Mouse (Mus musculus) limb, embryonic 10.5 days (tissue): ENCODE measurements around the gene Htra2. TPM values are rescaled to one million over a fixed set of nuclear protein-coding genes. Genes with fewer than 3 reads are reported as not detected.

Source experiments
- DNase-seq: peaks from one replicate; pipeline ENCODE4 v3.0.0-alpha.2; 2017; ENCODE audit warnings: low spot score
- H3K27ac ChIP-seq: fragments of 300-500 bp; sonication (generic); 2 replicates; pipeline ENCODE4 v1.5.1; 2016; ENCODE audit warnings: mild to moderate bottlenecking
- H3K27me3 ChIP-seq: fragments of 300-500 bp; sonication (generic); 2 replicates; pipeline ENCODE4 v1.6.1; 2016; ENCODE audit warnings: low read depth, mild to moderate bottlenecking; ENCODE audit not compliant: poor library complexity, severe bottlenecking
- H3K36me3 ChIP-seq: fragments of 300-500 bp; sonication (generic); 2 replicates; pipeline ENCODE4 v1.6.1; 2016; ENCODE audit warnings: mild to moderate bottlenecking, moderate library complexity
- H3K4me1 ChIP-seq: fragments of 300-500 bp; sonication (generic); 2 replicates; pipeline ENCODE4 v1.6.1; 2016
- H3K4me3 ChIP-seq: fragments of 300-500 bp; sonication (generic); 2 replicates; pipeline ENCODE4 v1.5.1; 2016; ENCODE audit warnings: mild to moderate bottlenecking, moderate library complexity
- H3K9me3 ChIP-seq: fragments of 300-500 bp; sonication (generic); replicated peaks from 2 replicates; pipeline ENCODE4 v1.6.1; 2016; ENCODE audit warnings: mild to moderate bottlenecking
- WGBS: fragments of 180-500 bp; shearing (Covaris S2); methylation state at CpG from one replicate; pipeline ENCODE4 v1.1.7; 2016; 5-methylcytosine and 5-hydroxymethylcytosine counted together
- polyA plus RNA-seq: library from polyadenylated mRNA; unstranded; fragments of >200 nt; fragmentation: Nextera tagmentation; extraction: Ambion mirVana; gene quantifications from 2 replicates; pipeline ENCODE4 v1.2.1, GENCODE M21; 2016

Htra2 gene
- polyA plus RNA-seq, 1 experiment from 2014 or later: 76.2 TPM

DNA sequence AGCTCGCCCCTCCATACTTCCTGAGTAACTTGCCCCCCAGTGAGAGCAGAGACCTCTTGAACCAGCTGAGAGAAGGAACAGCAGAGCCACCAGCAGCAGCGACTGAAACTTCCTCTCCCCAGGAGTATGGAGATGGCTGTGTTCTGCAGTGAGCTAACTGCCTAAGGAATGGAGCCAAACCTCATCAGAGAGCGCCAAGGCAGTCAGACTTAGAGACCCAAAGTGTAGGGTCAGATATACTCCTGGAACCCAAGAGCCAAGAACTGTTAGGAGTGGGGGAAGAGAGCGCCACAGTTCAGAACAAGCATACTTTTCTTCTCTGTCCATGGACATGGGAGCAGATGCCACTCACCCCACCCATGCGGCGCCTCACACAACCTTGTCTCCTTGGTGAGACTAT is 11.4 kb upstream of the Htra2 start:
- 23% methylated on average over 6 of the region's 6 CpGs for WGBS
- Histone ChIP-seq H3K36me3 (no peaks in the 10 kb centered on the region), H3K4me1 (peaks cover 33% of the 10 kb centered on the region), H3K27ac (no peak overlapping the region), H3K9me3 (no peaks in the 10 kb centered on the region), H3K27me3 (peaks cover 100% of the 10 kb centered on the region), H3K4me3 (no peak overlapping the region)
- DNase-seq: no peak

DNA sequence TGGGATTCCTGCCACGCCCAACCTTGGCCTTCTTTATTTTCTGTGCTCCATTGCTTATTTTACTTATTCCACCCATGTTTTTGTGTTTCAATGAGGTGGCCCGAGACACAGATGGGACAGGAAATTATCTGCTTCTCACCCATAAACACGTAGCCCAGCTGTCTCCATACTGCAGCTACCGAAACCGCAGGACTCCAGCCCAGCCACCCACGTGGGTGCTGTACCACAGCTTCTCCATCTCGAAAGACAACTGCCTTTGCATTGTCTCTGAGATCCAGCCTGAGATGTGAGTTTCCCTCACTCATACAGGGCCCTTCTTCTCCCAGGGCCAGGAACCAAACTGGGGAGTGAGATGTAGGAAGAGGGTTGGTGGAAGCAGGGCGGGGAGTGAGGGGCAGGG is 10.9 kb upstream of the Htra2 start:
- DNase-seq: no peak
- H3K27me3 ChIP-seq: peaks cover 100% of the 10 kb centered on the region
- no peaks in the 10 kb centered on the region for H3K36me3 ChIP-seq
- H3K4me3 ChIP-seq: no peak overlapping the region
- no peak overlapping the region for H3K27ac ChIP-seq
- H3K9me3 ChIP-seq: no peaks in the 10 kb centered on the region
- peaks cover 29% of the 10 kb centered on the region for H3K4me1 ChIP-seq
- 46% methylated on average over 8 of the region's 8 CpGs for WGBS

DNA sequence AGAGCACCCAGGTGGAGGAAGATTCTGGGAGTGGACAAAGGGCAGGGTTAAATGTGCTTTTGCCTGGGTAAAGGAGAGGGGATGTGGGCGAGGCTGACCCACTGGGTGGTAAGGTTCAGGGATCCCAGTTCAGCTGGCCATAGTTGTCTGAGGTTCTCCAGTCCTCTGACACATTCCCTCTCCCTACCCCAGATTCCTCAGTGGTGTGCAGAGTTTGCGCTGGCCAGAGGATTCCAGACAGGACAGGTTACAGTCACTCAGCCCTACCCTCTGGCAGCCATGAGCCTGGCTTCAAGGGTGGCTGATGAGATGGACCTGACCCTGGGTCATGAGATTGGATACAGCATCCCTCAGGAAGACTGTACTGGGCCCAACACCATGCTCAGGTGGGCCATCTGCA is 3.7 kb upstream of the Htra2 start:
- Histone ChIP-seq H3K4me1 (peaks cover 27% of the 10 kb centered on the region), H3K4me3 (no peak overlapping the region), H3K27ac (no peak overlapping the region), H3K36me3 (peaks cover 29% of the 10 kb centered on the region), H3K27me3 (peaks cover 55% of the 10 kb centered on the region), H3K9me3 (no peaks in the 10 kb centered on the region)
- DNase-seq: no peak
- 84% methylated on average over 2 of the region's 2 CpGs for WGBS

DNA sequence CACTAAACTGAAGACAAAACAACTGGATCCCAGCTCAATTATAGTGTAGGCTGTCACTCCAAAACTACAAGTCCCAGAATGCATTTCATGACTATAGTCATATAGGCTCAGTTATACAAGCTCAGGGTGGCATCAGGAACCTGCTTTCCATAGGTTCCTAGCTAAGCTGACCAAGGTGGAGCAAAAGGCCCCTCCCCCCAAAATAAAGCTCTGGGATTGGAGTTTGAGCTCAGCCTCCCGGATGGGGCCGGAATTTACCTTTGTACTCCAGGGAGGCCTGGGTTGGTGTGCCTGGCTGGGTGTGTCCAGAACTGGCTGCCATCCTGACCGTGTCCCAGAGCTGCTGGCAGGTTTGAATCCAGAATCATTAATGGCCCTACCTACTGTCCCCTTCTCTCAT is 2.7 kb upstream of the Htra2 start, which contains the start of gene Dqx1:
Gene Dqx1, plus strand, starts transcription at position 55 of the 400 bp plus-strand sequence.
- peaks cover 36% of the 10 kb centered on the region for H3K4me1 ChIP-seq
- H3K4me3 ChIP-seq: no peak within 1 kb of the TSS
- no peaks in the 10 kb centered on the region for H3K9me3 ChIP-seq
- no peak for DNase-seq
- peaks cover 29% of the 10 kb centered on the region for H3K36me3 ChIP-seq
- WGBS: 50% methylated on average over 3 of the region's 3 CpGs
- no peak within 1 kb of the TSS for H3K27ac ChIP-seq
- peaks cover 46% of the 10 kb centered on the region for H3K27me3 ChIP-seq

DNA sequence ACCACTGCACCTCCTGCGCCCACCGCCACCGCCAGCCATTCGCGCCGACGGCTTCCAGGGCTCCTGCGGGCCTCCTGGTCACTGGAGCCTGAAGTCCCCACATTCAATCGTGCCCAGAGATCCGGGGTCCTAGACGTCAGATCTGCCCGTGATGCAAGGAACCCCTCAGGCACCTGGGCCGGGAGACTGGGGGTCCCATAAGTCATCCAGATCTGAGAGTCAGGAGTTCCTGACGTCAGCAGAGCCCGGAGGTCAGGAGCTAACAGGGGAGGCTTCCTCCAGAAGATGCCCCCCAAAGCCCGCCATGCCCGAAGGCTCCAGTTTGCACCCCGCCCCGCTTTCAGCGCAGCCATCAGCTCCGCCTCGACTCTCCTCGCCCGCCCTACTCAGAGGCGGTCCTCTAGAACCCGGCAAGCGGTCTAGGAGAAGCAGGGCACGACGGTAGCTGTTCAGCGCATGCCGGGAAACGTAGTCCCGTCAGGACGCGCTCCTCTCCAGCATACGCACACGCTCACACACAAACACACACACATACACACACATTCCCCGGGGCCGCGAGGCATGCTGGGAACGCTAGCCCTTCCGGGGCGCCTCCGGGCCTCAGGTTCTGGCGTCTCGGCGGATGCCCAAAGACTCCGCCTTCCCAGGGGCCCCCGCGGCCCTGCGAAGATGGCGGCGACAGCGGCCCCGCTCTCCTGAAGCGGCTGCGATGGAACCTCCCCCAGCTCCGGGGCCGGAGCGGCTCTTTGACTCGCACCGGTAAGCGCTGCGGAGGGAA is 810 bp downstream of the Htra2 start, which contains the start of gene Aup1:
Gene Aup1, plus strand, starts transcription at position 448 of the 778 bp plus-strand sequence.
- no peaks in the 10 kb centered on the region for H3K9me3 ChIP-seq
- peaks cover 56% of the 10 kb centered on the region for H3K36me3 ChIP-seq
- H3K27ac ChIP-seq: peak within 1 kb of the TSS; percentile 93
- under 1% methylated on average over 64 of the region's 64 CpGs for WGBS
- peak; percentile 98 for DNase-seq
- H3K4me3 ChIP-seq: peak within 1 kb of the TSS; percentile 99
- peaks cover 10% of the 10 kb centered on the region for H3K27me3 ChIP-seq
- peaks cover 33% of the 10 kb centered on the region for H3K4me1 ChIP-seq

DNA sequence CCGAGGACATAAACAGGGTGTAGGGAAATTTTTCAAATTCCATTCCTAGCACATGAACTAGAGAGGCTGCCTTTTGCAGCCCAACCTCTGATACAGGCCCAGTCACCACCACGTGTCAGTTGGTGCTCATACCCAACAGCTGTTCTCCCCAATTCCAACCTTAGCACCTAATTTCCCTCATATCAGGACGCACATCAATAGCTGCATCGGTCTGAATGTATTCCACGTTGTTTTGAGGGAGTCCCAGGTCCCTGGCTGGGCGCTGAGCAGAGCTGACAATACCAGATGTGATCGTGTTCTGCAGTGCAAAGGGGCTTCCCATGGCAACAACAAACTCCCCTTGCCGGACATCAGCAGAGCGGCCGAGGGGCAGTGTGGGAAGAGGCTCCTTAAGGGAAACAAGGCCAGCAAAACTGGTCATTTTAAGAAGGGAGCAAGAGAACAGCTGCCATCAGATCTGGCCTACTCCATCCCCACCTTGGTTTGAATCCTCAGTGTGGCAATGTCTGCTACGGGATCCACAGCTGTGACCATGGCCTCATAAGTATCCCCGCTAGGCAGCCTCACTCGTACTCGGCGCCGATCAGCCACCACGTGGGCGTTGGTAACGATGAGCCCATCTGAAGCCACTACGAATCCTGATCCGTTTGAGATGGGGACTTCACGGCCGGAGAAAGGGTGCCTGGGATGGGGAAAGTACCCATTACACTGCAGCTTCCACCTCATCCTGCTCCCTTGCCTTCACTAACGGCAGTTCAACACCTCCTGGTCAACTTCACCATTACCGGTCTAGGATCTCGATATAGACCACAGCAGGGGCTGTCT is 1.7 kb downstream of the Htra2 start:
- Histone ChIP-seq H3K9me3 (no peaks in the 10 kb centered on the region), H3K4me1 (peaks cover 33% of the 10 kb centered on the region), H3K4me3 (peak overlapping the region; percentile 99), H3K36me3 (peaks cover 53% of the 10 kb centered on the region), H3K27me3 (peaks cover 3% of the 10 kb centered on the region; the same call in 1 of the 2 replicates), H3K27ac (peak overlapping the region; percentile 93)
- 4% methylated on average over 26 of the region's 26 CpGs for WGBS
- peak; percentile 64 for DNase-seq

DNA sequence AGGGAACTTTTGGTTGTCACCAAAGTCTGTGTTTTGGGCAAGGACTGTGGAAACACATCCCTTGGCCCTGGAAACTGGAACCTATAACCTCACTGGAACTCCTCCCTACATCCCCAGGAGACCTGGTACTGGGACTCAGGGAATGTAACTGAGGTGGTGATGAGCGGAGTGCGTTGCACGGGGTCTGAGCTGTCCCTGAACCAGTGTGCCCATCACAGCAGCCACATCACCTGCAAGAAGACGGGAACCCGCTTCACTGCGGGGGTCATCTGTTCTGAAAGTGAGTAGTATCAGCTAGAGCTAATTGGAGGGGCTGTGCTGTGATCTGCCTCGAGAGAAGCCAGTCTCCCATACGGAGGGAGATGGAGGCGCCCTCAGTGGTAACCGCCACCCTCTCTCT is 5.7 kb downstream of the Htra2 start:
- Histone ChIP-seq H3K27me3 (no peaks in the 10 kb centered on the region), H3K4me3 (no peak overlapping the region), H3K9me3 (no peaks in the 10 kb centered on the region), H3K4me1 (peaks cover 21% of the 10 kb centered on the region), H3K36me3 (peaks cover 27% of the 10 kb centered on the region), H3K27ac (no peak overlapping the region)
- WGBS: 69% methylated on average over 10 of the region's 10 CpGs
- DNase-seq: no peak

DNA sequence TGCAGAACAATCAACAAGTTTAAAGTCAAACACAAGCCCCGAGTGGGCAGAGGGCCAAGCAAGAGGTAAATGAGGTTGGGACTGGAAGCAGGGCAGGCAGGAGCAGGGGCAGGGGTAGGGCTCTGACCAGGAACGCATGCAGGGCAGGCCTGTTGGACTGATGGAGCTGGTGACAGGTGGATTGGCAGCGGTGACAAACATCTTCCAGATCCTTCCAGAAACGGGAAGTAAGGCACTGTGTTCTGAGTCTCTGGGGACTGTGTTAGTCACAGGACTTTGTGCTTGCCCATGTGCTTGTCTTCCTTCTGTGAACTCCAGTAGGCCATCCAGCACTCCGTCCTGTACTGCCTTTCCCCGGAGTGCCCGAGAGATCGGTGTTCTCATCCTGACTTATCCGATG is 10.3 kb downstream of the Htra2 start:
- WGBS: 79% methylated on average over 9 of the region's 9 CpGs
- DNase-seq: no peak

DNA sequence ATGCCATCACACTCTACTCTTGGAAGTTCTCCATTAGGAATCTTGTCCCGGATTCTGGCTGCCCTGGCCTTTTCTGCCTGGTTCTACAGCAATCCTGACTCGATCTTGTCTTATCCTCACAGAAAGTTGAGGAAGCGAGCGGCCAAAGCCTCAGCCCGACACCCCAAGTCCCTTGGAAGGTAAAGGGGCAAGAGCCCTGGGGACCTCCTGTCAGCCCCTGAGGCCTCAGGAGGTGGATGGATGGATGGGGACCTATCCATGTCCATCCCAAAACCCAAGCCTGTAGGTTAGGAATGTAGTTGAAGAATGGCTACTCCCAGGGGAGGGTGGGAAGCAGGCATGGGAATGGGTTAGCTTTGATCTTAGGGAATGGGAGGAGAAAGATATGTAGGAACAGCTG is 11.1 kb downstream of the Htra2 start:
- peak overlapping the region; percentile 32; the same call in 1 of the 2 replicates for H3K27ac ChIP-seq
- peaks cover 14% of the 10 kb centered on the region; the same call in 1 of the 2 replicates for H3K4me1 ChIP-seq
- DNase-seq: no peak
- H3K27me3 ChIP-seq: 0 out of 2 replicates have a peak, but pooled peaks cover 3% of the 10 kb centered on the region
- H3K9me3 ChIP-seq: no peaks in the 10 kb centered on the region
- H3K36me3 ChIP-seq: no peaks in the 10 kb centered on the region
- WGBS: 90% methylated on average over 5 of the region's 5 CpGs
- H3K4me3 ChIP-seq: no peak overlapping the region

More for the DNA sequence above, 10.3 kb downstream of the Htra2 start:
- H3K4me1 ChIP-seq: peaks cover 17% of the 10 kb centered on the region; the same call in 1 of the 2 replicates
- H3K36me3 ChIP-seq: peaks cover 3% of the 10 kb centered on the region; the same call in 1 of the 2 replicates
- no peaks in the 10 kb centered on the region for H3K9me3 ChIP-seq
- 0 out of 2 replicates have a peak overlapping the region, but pooled peaks have one; percentile 10 for H3K4me3 ChIP-seq
- H3K27ac ChIP-seq: no peak overlapping the region
- 0 out of 2 replicates have a peak, but pooled peaks cover under 1% of the 10 kb centered on the region for H3K27me3 ChIP-seq

DNA sequence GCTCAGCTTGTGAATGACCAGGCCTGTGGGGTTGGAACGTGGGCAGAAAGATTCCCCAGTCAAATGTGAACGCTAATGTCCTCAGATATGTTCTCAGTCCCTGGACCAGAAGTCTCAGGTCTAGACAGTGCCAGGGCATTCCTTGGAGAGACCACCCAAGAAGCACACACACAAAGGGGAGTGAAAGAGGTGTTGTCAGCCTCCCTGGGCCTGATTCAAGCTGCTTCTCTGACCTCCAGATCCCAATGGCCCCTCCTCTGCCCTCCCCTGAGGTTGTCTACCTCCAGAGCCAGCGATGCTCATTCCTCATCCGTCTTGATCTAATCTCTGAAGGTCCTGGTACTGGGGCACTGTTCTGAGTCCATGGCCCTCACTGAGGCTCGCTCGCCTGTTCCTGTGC is 11.5 kb downstream of the Htra2 start:
- WGBS: 65% methylated on average over 6 of the region's 6 CpGs
- H3K4me3 ChIP-seq: no peak overlapping the region
- peaks cover 18% of the 10 kb centered on the region for H3K4me1 ChIP-seq
- no peak for DNase-seq
- 0 out of 2 replicates have a peak, but pooled peaks cover 3% of the 10 kb centered on the region for H3K27me3 ChIP-seq
- H3K9me3 ChIP-seq: no peaks in the 10 kb centered on the region
- H3K36me3 ChIP-seq: no peaks in the 10 kb centered on the region
- peak overlapping the region; percentile 32; the same call in 1 of the 2 replicates for H3K27ac ChIP-seq

DNA sequence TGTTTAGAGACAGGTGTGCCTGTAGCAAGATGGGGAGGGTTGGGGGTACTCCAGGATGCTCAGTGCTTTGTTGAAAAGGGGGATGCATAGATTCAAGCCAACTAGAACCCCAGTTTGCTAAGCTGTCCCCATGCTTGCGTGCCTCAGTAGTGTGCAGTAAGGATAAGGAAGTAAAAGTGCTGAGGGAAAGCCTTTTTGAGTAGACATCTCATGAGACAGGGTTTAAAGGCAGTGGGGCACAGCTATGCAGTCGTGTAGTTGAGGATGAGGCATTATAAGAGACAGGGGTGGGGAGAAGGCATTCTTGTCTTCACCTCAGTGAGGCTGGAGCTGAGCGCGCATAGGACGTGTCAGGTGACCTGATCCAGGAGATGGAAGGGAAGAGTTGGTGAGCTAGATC is 14.5 kb downstream of the Htra2 start:
- 75% methylated on average over 5 of the region's 5 CpGs for WGBS
- H3K4me3 ChIP-seq: no peak overlapping the region

DNA sequence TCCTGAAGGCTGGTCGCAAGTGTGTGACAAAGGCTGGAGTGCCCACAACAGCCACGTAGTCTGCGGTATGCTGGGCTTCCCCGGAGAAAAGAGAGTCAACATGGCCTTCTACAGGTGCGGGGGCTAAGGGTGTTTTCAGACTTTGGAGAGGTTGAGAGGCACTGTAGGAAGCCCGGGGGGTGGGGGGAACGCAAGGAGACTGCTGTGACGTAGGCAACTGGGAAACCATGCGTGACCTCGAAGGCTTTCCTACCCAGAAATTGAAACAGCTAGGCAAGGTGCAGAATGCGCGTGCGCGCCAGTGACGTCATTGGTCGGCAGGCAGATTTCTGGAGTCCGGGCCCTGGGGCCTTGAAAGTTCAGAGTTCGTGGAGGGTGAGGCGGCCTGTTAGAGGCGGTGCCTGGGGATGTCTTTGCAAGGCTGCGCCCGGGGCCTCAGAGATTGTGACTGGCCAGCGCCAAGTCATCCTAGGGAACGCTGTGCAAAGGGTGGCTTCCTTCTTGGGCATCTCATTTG is 16.5 kb downstream of the Htra2 start:
- Histone ChIP-seq H3K4me3 (peak overlapping the region; percentile 32), H3K36me3 (no peaks in the 10 kb centered on the region), H3K9me3 (no peaks in the 10 kb centered on the region), H3K27ac (peak overlapping the region; percentile 58), H3K4me1 (peaks cover 36% of the 10 kb centered on the region), H3K27me3 (peaks cover 42% of the 10 kb centered on the region)
- 9% methylated on average over 24 of the region's 24 CpGs for WGBS
- peak; percentile 94 for DNase-seq

More for the DNA sequence above, 14.5 kb downstream of the Htra2 start:
- Histone ChIP-seq H3K36me3 (no peaks in the 10 kb centered on the region), H3K27me3 (peaks cover 30% of the 10 kb centered on the region), H3K4me1 (peaks cover 24% of the 10 kb centered on the region), H3K27ac (no peak overlapping the region), H3K9me3 (no peaks in the 10 kb centered on the region)
- no peak for DNase-seq
